Comparison of ENCODE assay signal across 28 mouse cellular contexts in genomic region chrX:147349167-147349566, GRCm38 (mm10).
DNase-seq lines count a peak whose midpoint lies in the region; ATAC-seq lines count a peak whose summit lies in the region.
"Had no signal": no experiment of that assay in that cellular context is flagged by ENCODE, and none has a peak within 500 bp of the region (broad histone marks: within the 10 kb centered on the region; RNA-seq: fewer than 3 reads in every experiment).

No protein-coding gene starts in this region.

- H3K27ac ChIP-seq in liver, embryonic 12.5 days: no peak overlapping the region
- H3K27ac ChIP-seq: embryonic facial prominence, embryonic 12.5 days; gastrocnemius, adult 2 months; heart, embryonic 10.5 days; heart, embryonic 13.5 days; hindbrain, embryonic 14.5 days; hindbrain, postnatal 0 days had no signal

- no peak overlapping the region for H3K9ac ChIP-seq in liver, embryonic 12.5 days
- H3K9ac ChIP-seq: embryonic facial prominence, embryonic 12.5 days; forebrain, postnatal 0 days; heart, embryonic 13.5 days; hindbrain, embryonic 14.5 days had no signal

- H3K27me3 ChIP-seq in liver, embryonic 12.5 days (replicated peaks): no peaks in the 10 kb centered on the region
- H3K27me3 ChIP-seq: embryonic facial prominence, embryonic 12.5 days; heart, embryonic 13.5 days had no signal

- H3K36me3 ChIP-seq in liver, embryonic 12.5 days: no peaks in the 10 kb centered on the region
- H3K36me3 ChIP-seq: embryonic facial prominence, embryonic 12.5 days; heart, embryonic 10.5 days; heart, embryonic 13.5 days had no signal

- WGBS in liver, embryonic 12.5 days (ENCODE audit: insufficient replicate concordance): 70% methylated on average over 2 of the region's 2 CpGs

- H3K9me3 ChIP-seq in liver, embryonic 12.5 days (replicated peaks): no peaks in the 10 kb centered on the region
- H3K9me3 ChIP-seq: embryonic facial prominence, embryonic 12.5 days; heart, embryonic 10.5 days; heart, embryonic 13.5 days had no signal

- ATAC-seq in liver, embryonic 12.5 days: no peak
- ATAC-seq: activated CD4-positive, CD25-positive, alpha-beta regulatory T cell, adult 4 months; CD4-positive, CD25-positive, alpha-beta regulatory T cell, adult 4 months; forebrain, embryonic 14.5 days; forebrain, postnatal 0 days; hindbrain, postnatal 0 days; inflammation-experienced regulatory T-cells, adult 6 months; intestine, embryonic 16.5 days had no signal

- H3K4me1 ChIP-seq in liver, embryonic 12.5 days: no peaks in the 10 kb centered on the region
- H3K4me1 ChIP-seq: embryonic facial prominence, embryonic 12.5 days; heart, embryonic 10.5 days; heart, embryonic 13.5 days had no signal

- H3K4me3 ChIP-seq in liver, embryonic 12.5 days: no peak overlapping the region
- H3K4me3 ChIP-seq: embryonic facial prominence, embryonic 12.5 days; gastrocnemius, adult 2 months; heart, embryonic 10.5 days; heart, embryonic 13.5 days had no signal

- DNase-seq in 3T3-L1 (ENCODE audit: low read depth, low spot score) (peak; percentile 80), NIH3T3 (ENCODE audit: low read depth) (peak; percentile 58)
- peak; percentile 12 for DNase-seq in fibroblast of lung, adult 2 months (ENCODE audit: low read depth)
- no peak for DNase-seq in heart, adult 9 months (ENCODE audit: low spot score in 2 of 2)
- no peak for DNase-seq in right cerebral cortex, postnatal 36 days (ENCODE audit: low spot score in 2 of 2)
- DNase-seq: adrenal gland, postnatal 10 days; adrenal gland, postnatal 36 days; B cell, adult 2 months; cerebellum, adult 18-20 months; cerebellum, adult 9-10 months; cerebellum, postnatal 14 days; forebrain, postnatal 0 days; gastrocnemius, adult 2 months; gastrocnemius, postnatal 25 days; heart, adult 18-20 months; heart, postnatal 14 days; heart, postnatal 4 days had no signal

- no peak overlapping the region for H3K4me2 ChIP-seq in liver, embryonic 12.5 days
- H3K4me2 ChIP-seq: embryonic facial prominence, embryonic 12.5 days; heart, embryonic 13.5 days; hindbrain, embryonic 14.5 days had no signal

Comparison
In these comparisons a context has a peak if more than half of its experiments do, and no peak if none do; other contexts are left out.
1. DNase-seq: peak in 3T3-L1 (single experiment), NIH3T3 (single experiment) and fibroblast of lung, adult 2 months (single experiment); none in heart, adult 9 months (0 of 2) and right cerebral cortex, postnatal 36 days (0 of 2).